Mouse (Mus musculus) NIH3T3 (cell line): ENCODE measurements around the gene Jtb.
A peak's percentile ranks its signal among the peaks of the same experiment; 100 is the strongest.

Source experiments
- DNase-seq: peaks from one replicate; pipeline ENCODE4 v3.0.0-alpha.2; 2012; ENCODE audit warnings: low read depth

Jtb gene

GRCm38 (mm10) chr3:90231507-90232333, at the start of gene Jtb:
Jtb (plus strand) TSS chr3:90231597.
- DNase-seq, result peak; percentile 95

GRCm38 (mm10) chr3:90183581-90183980, 47.8 kb upstream of the Jtb start:
- peak; percentile 40 for DNase-seq

- DNase-seq, result no peak
Measured at GRCm38 (mm10) chr3:90190859-90191510, 40.4 kb upstream of the Jtb start.

- DNase-seq, result no peak
Measured at GRCm38 (mm10) chr3:90194759-90195158, 36.6 kb upstream of the Jtb start.

- no peak for DNase-seq
Measured at GRCm38 (mm10) chr3:90195644-90196043, 35.8 kb upstream of the Jtb start.

- no peak for DNase-seq
Measured at GRCm38 (mm10) chr3:90197548-90197947, 33.8 kb upstream of the Jtb start.

GRCm38 (mm10) chr3:90202884-90203283, 28.5 kb upstream of the Jtb start:
- no peak for DNase-seq

GRCm38 (mm10) chr3:90203619-90204018, 27.8 kb upstream of the Jtb start:
- no peak for DNase-seq

- DNase-seq, result no peak
Measured at GRCm38 (mm10) chr3:90204582-90204981, 26.8 kb upstream of the Jtb start.

- no peak for DNase-seq
Measured at GRCm38 (mm10) chr3:90208662-90209061, 22.7 kb upstream of the Jtb start.

- DNase-seq, result no peak
Measured at GRCm38 (mm10) chr3:90209908-90210566, 21.4 kb upstream of the Jtb start.

GRCm38 (mm10) chr3:90211475-90212398, 19.7 kb upstream of the Jtb start:
- DNase-seq, result no peak

GRCm38 (mm10) chr3:90212723-90213122, 18.7 kb upstream of the Jtb start:
- no peak for DNase-seq

- DNase-seq, result peak; percentile 97
Measured at GRCm38 (mm10) chr3:90213377-90213866, 18.0 kb upstream of the Jtb start, which contains the start of the genes Rps27 and Rab13. Rps27 (minus strand) TSS chr3:90213651. Rab13 (plus strand) TSS chr3:90213695.

- no peak for DNase-seq
Measured at GRCm38 (mm10) chr3:90213956-90214684, 17.3 kb upstream of the Jtb start.

- peak; percentile 54 for DNase-seq
Measured at GRCm38 (mm10) chr3:90215825-90216380, 15.5 kb upstream of the Jtb start.

- DNase-seq, result peak; percentile 85
Measured at GRCm38 (mm10) chr3:90220088-90220487, 11.3 kb upstream of the Jtb start.

GRCm38 (mm10) chr3:90220531-90220951, 10.9 kb upstream of the Jtb start:
- peak; percentile 89 for DNase-seq

- DNase-seq, result no peak
Measured at GRCm38 (mm10) chr3:90221123-90221522, 10.3 kb upstream of the Jtb start.

GRCm38 (mm10) chr3:90222455-90222854, 8.9 kb upstream of the Jtb start:
- no peak for DNase-seq
